ENCODE assay signal across 8 mouse cellular contexts in genomic region chr4:96696614-96697360, GRCm38 (mm10). TPM values are rescaled to one million over a fixed set of nuclear protein-coding genes. Genes with fewer than 3 reads are reported as not detected.
A peak's percentile ranks its signal among the peaks of the same experiment; 100 is the strongest.
DNase-seq lines count a peak whose midpoint lies in the region; ATAC-seq lines count a peak whose summit lies in the region.

No protein-coding gene starts in this region.

- WGBS in limb, embryonic 13.5 days, result 29% methylated on average over 13 of the region's 13 CpGs
- 34% methylated on average over 13 of the region's 13 CpGs for WGBS in neural tube, embryonic 12.5 days

- no peak overlapping the region for H3K9ac ChIP-seq in limb, embryonic 13.5 days
- H3K9ac ChIP-seq in neural tube, embryonic 12.5 days, result no peak overlapping the region

- no peaks in the 10 kb centered on the region for H3K36me3 ChIP-seq in limb, embryonic 13.5 days
- H3K36me3 ChIP-seq in neural tube, embryonic 12.5 days, result no peaks in the 10 kb centered on the region

- DNase-seq in kidney, adult 18-20 months, result peak; percentile 23
- no peak for DNase-seq in kidney, adult 11 months
- peak; percentile 70 for DNase-seq in cerebellum, adult 9-11 months
- peak; percentile 70 to 71 for DNase-seq in frontal cortex, postnatal 10 days (ENCODE audit: low spot score in 2 of 2)
- DNase-seq in kidney, adult 9 months, result peak; percentile 35
- DNase-seq in c-Kit-positive CD71-positive TER-119-positive erythroid progenitor cells, embryonic 14.5 days (ENCODE audit: low spot score), result no peak

- peak; percentile 59; the same call in 1 of the 2 replicates for ATAC-seq in limb, embryonic 13.5 days (ENCODE audit: low FRiP score, low read depth)
- ATAC-seq in neural tube, embryonic 12.5 days (ENCODE audit: low FRiP score, low read depth), result peak; percentile 81

- H3K4me2 ChIP-seq in limb, embryonic 13.5 days (replicated peaks), result peak overlapping the region; percentile 41
- H3K4me2 ChIP-seq in neural tube, embryonic 12.5 days (replicated peaks), result peak overlapping the region; percentile 26; the same call in 1 of the 2 replicates

- peaks cover 20% of the 10 kb centered on the region for H3K4me1 ChIP-seq in limb, embryonic 13.5 days
- H3K4me1 ChIP-seq in neural tube, embryonic 12.5 days, result peaks cover 10% of the 10 kb centered on the region; the same call in 1 of the 2 replicates

- no peak overlapping the region for H3K27ac ChIP-seq in limb, embryonic 13.5 days
- H3K27ac ChIP-seq in neural tube, embryonic 12.5 days, result no peak overlapping the region

- no peaks in the 10 kb centered on the region for H3K9me3 ChIP-seq in limb, embryonic 13.5 days
- H3K9me3 ChIP-seq in neural tube, embryonic 12.5 days, result no peaks in the 10 kb centered on the region

- H3K27me3 ChIP-seq in limb, embryonic 13.5 days, result no peaks in the 10 kb centered on the region
- no peaks in the 10 kb centered on the region for H3K27me3 ChIP-seq in neural tube, embryonic 12.5 days (replicated peaks)

- no peak overlapping the region for H3K4me3 ChIP-seq in limb, embryonic 13.5 days
- H3K4me3 ChIP-seq in neural tube, embryonic 12.5 days, result no peak overlapping the region

RNA-seq across cellular contexts. Expression of gene Cyp2j5, which starts 32.8 kb away (rescaled TPM):
- not detected in 2 replicates for polyA plus RNA-seq in limb, embryonic 13.5 days (2015; fragmentation: Nextera tagmentation; extraction: Ambion mirVana)
- not detected in 2 replicates for polyA plus RNA-seq in neural tube, embryonic 12.5 days (2016; fragmentation: Nextera tagmentation; extraction: Ambion mirVana)

Comparison
In these comparisons a context has a peak if more than half of its experiments do, and no peak if none do; other contexts are left out.
1. DNase-seq: peak in kidney, adult 18-20 months (single experiment), cerebellum, adult 9-11 months (single experiment), frontal cortex, postnatal 10 days (2 of 2) and kidney, adult 9 months (single experiment); none in kidney, adult 11 months (single experiment) and c-Kit-positive CD71-positive TER-119-positive erythroid progenitor cells, embryonic 14.5 days (single experiment).